In genomic region chr6:115168921-115169320, GRCm38 (mm10) we compare ENCODE assay signal across 14 mouse cellular contexts. TPM values are rescaled to one million over a fixed set of nuclear protein-coding genes. Genes with fewer than 3 reads are reported as not detected.
DNase-seq lines count a peak whose midpoint lies in the region; ATAC-seq and TF ChIP-seq lines count a peak whose summit lies in the region.
"Had no signal": no experiment of that assay in that cellular context is flagged by ENCODE, and none has a peak within 500 bp of the region (broad histone marks: within the 10 kb centered on the region; RNA-seq: fewer than 3 reads in every experiment).

No protein-coding gene starts in this region.

- no peak for ATAC-seq in midbrain, postnatal 0 days (ENCODE audit: low FRiP score)
- no peak for ATAC-seq in megakaryocyte, adult 5-6 weeks (ENCODE audit: poor library complexity, severe bottlenecking)
- no peak for ATAC-seq in kidney, embryonic 14.5 days (ENCODE audit: low FRiP score, low TSS enrichment)

- DNase-seq in midbrain, postnatal 0 days (ENCODE audit: low spot score), result peak; percentile 50
- no peak for DNase-seq in midbrain, embryonic 10.5 days (ENCODE audit: low spot score)
- peak; percentile 81 for DNase-seq in cerebellum, adult 8-10 months
- peak; percentile 80 to 83 for DNase-seq in layer of hippocampus, adult 8-10 months (ENCODE audit: low spot score in 2 of 2)
- peak; percentile 78 to 83 for DNase-seq in right cerebral cortex, postnatal 36 days (ENCODE audit: low spot score in 2 of 2)
- DNase-seq in adrenal gland, adult 2 months, result no peak
- DNase-seq: adrenal gland, adult 8-10 months; thymus, postnatal 25 days had no signal

- WGBS in midbrain, postnatal 0 days, result 66% methylated on average over 3 of the region's 3 CpGs
- 68% methylated on average over 3 of the region's 3 CpGs for WGBS in midbrain, embryonic 10.5 days
- 66% methylated on average over 3 of the region's 3 CpGs for WGBS in kidney, embryonic 14.5 days

- no peaks in the 10 kb centered on the region for H3K36me3 ChIP-seq in midbrain, postnatal 0 days (ENCODE audit: insufficient read depth, low read length)
- H3K36me3 ChIP-seq in midbrain, embryonic 10.5 days, result no peaks in the 10 kb centered on the region
- H3K36me3 ChIP-seq in kidney, embryonic 14.5 days (ENCODE audit: control insufficient read depth, insufficient read depth, low read length), result no peaks in the 10 kb centered on the region
- H3K36me3 ChIP-seq: hindbrain, embryonic 10.5 days; lung, embryonic 15.5 days had no signal

- no peaks in the 10 kb centered on the region for H3K27me3 ChIP-seq in midbrain, postnatal 0 days (ENCODE audit: insufficient read depth, low read length)
- H3K27me3 ChIP-seq in midbrain, embryonic 10.5 days (ENCODE audit: low read depth, poor library complexity, severe bottlenecking), result no peaks in the 10 kb centered on the region
- no peaks in the 10 kb centered on the region for H3K27me3 ChIP-seq in kidney, embryonic 14.5 days (ENCODE audit: control insufficient read depth, insufficient read depth, low read length)
- H3K27me3 ChIP-seq: lung, embryonic 15.5 days had no signal

- no peak overlapping the region for H3K4me3 ChIP-seq in midbrain, postnatal 0 days (ENCODE audit: low read depth, low read length)
- no peak overlapping the region for H3K4me3 ChIP-seq in midbrain, embryonic 10.5 days
- H3K4me3 ChIP-seq in kidney, embryonic 14.5 days (ENCODE audit: low read length), result no peak overlapping the region
- H3K4me3 ChIP-seq: hindbrain, embryonic 10.5 days; lung, embryonic 15.5 days had no signal

- H3K4me2 ChIP-seq in midbrain, postnatal 0 days (ENCODE audit: low read depth, low read length, poor library complexity, severe bottlenecking), result no peak overlapping the region
- H3K4me2 ChIP-seq in kidney, embryonic 14.5 days (replicated peaks; ENCODE audit: low read depth, low read length), result no peak overlapping the region
- H3K4me2 ChIP-seq: lung, embryonic 15.5 days had no signal

- no peak overlapping the region for H3K9ac ChIP-seq in midbrain, postnatal 0 days (replicated peaks; ENCODE audit: low read length, poor library complexity, severe bottlenecking)
- H3K9ac ChIP-seq in kidney, embryonic 14.5 days (ENCODE audit: low read depth, low read length), result no peak overlapping the region
- H3K9ac ChIP-seq: lung, embryonic 15.5 days had no signal

- no peaks in the 10 kb centered on the region for H3K9me3 ChIP-seq in midbrain, postnatal 0 days (ENCODE audit: low read length)
- H3K9me3 ChIP-seq in midbrain, embryonic 10.5 days (replicated peaks), result no peaks in the 10 kb centered on the region
- no peaks in the 10 kb centered on the region for H3K9me3 ChIP-seq in kidney, embryonic 14.5 days (ENCODE audit: control insufficient read depth, low read length)
- H3K9me3 ChIP-seq: hindbrain, embryonic 10.5 days; lung, embryonic 15.5 days had no signal

- TF ChIP-seq CTCF in midbrain, postnatal 0 days (IDR thresholded peaks at IDR 0.05), result no peak

- H3K27ac ChIP-seq in midbrain, postnatal 0 days (ENCODE audit: low read depth, low read length), result no peak overlapping the region
- no peak overlapping the region for H3K27ac ChIP-seq in midbrain, embryonic 10.5 days (replicated peaks)
- no peak overlapping the region for H3K27ac ChIP-seq in kidney, embryonic 14.5 days (ENCODE audit: low read depth, low read length)
- H3K27ac ChIP-seq: hindbrain, embryonic 10.5 days; lung, embryonic 15.5 days had no signal

- H3K4me1 ChIP-seq in midbrain, postnatal 0 days (ENCODE audit: insufficient read depth, low read length), result no peaks in the 10 kb centered on the region
- no peaks in the 10 kb centered on the region for H3K4me1 ChIP-seq in midbrain, embryonic 10.5 days
- H3K4me1 ChIP-seq in kidney, embryonic 14.5 days (ENCODE audit: control insufficient read depth, insufficient read depth, low read length), result no peaks in the 10 kb centered on the region
- H3K4me1 ChIP-seq: hindbrain, embryonic 10.5 days; lung, embryonic 15.5 days had no signal

RNA-seq across cellular contexts. Expression of gene Syn2, which starts 34.2 kb away (rescaled TPM):
- total RNA-seq in midbrain, postnatal 0 days (2014; rRNA removed), result 134 and 145 TPM in 2 replicates
- polyA plus RNA-seq in midbrain, postnatal 0 days (2015; fragmentation: Nextera tagmentation; extraction: Ambion mirVana), result 89.5 and 95.2 TPM in 2 replicates
- polyA plus RNA-seq in midbrain, embryonic 10.5 days (2016; fragmentation: Nextera tagmentation; extraction: Ambion mirVana), result 1.3 and 2.7 TPM in 2 replicates
- 100 to 1,000 TPM; 513 to 623 (median 572) TPM for total RNA-seq in layer of hippocampus, adult 8-10 months (2022)
- total RNA-seq in megakaryocyte, adult 5-6 weeks (2015), result not detected in 2 replicates
- not detected in 2 replicates for total RNA-seq in megakaryocyte, adult 5-6 weeks (2017)
- 0.66 and 0.89 TPM in 2 replicates for polyA plus RNA-seq in kidney, embryonic 14.5 days (2014; fragmentation: Nextera tagmentation; extraction: Ambion mirVana)
- total RNA-seq in adrenal gland, adult 2 months (2021), result 10 to 100 TPM; 14.0 to 26.4 TPM
- 17.9 and 38.7 TPM in 2 replicates for polyA plus RNA-seq in adrenal gland, adult 2 months (2012; rRNA removed)

RNA-seq across cellular contexts. Expression of gene Gm17482, which starts 58.2 kb away (rescaled TPM):
- not detected in 2 replicates for total RNA-seq in midbrain, postnatal 0 days (2014; rRNA removed)
- not detected in 2 replicates for polyA plus RNA-seq in midbrain, postnatal 0 days (2015; fragmentation: Nextera tagmentation; extraction: Ambion mirVana)
- polyA plus RNA-seq in midbrain, embryonic 10.5 days (2016; fragmentation: Nextera tagmentation; extraction: Ambion mirVana), result not detected in 2 replicates
- total RNA-seq in layer of hippocampus, adult 8-10 months (2022), result not detected
- not detected in 2 replicates for total RNA-seq in megakaryocyte, adult 5-6 weeks (2015)
- not detected in 2 replicates for total RNA-seq in megakaryocyte, adult 5-6 weeks (2017)
- not detected in 2 replicates for polyA plus RNA-seq in kidney, embryonic 14.5 days (2014; fragmentation: Nextera tagmentation; extraction: Ambion mirVana)
- not detected for total RNA-seq in adrenal gland, adult 2 months (2021)
- not detected in 2 replicates for polyA plus RNA-seq in adrenal gland, adult 2 months (2012; rRNA removed)
- total RNA-seq: adrenal gland, adult 8-10 months; gastrocnemius, postnatal 4 days; layer of hippocampus, postnatal 25 days had no signal
- polyA plus RNA-seq: hindbrain, embryonic 10.5 days; lung, embryonic 15.5 days had no signal

Comparison
In these comparisons a context has a peak if more than half of its experiments do, and no peak if none do; other contexts are left out.
1. DNase-seq: peak in midbrain, postnatal 0 days (single experiment), cerebellum, adult 8-10 months (single experiment), layer of hippocampus, adult 8-10 months (2 of 2) and right cerebral cortex, postnatal 36 days (2 of 2); none in midbrain, embryonic 10.5 days (single experiment) and adrenal gland, adult 2 months (single experiment).
2. RNA of gene Syn2, which starts 34.2 kb away (total RNA-seq): 513 to 623 TPM in layer of hippocampus, adult 8-10 months, 134 to 145 TPM in midbrain, postnatal 0 days and 14.0 to 26.4 TPM in adrenal gland, adult 2 months; not detected in megakaryocyte, adult 5-6 weeks; every median in the first group is over 10 times any median in the second.